Mouse (Mus musculus) heart, postnatal 0 days (tissue): ENCODE results near the gene Pi4k2b.
"Not testable (repeated sequence)": the region's sequence is repeated elsewhere in the genome, so short reads cannot be mapped to it uniquely, and the experiment has no call there.

Source experiments
- CTCF ChIP-seq: IDR thresholded peaks from 2 replicates; pipeline ENCODE4 v1.5.1; 2016; ENCODE audit warnings: antibody characterized with exemption, control low read depth, low read depth
- EP300 ChIP-seq: IDR thresholded peaks from 2 replicates; pipeline ENCODE4 v1.6.1; 2016; ENCODE audit warnings: antibody characterized with exemption, low read depth

DNA sequence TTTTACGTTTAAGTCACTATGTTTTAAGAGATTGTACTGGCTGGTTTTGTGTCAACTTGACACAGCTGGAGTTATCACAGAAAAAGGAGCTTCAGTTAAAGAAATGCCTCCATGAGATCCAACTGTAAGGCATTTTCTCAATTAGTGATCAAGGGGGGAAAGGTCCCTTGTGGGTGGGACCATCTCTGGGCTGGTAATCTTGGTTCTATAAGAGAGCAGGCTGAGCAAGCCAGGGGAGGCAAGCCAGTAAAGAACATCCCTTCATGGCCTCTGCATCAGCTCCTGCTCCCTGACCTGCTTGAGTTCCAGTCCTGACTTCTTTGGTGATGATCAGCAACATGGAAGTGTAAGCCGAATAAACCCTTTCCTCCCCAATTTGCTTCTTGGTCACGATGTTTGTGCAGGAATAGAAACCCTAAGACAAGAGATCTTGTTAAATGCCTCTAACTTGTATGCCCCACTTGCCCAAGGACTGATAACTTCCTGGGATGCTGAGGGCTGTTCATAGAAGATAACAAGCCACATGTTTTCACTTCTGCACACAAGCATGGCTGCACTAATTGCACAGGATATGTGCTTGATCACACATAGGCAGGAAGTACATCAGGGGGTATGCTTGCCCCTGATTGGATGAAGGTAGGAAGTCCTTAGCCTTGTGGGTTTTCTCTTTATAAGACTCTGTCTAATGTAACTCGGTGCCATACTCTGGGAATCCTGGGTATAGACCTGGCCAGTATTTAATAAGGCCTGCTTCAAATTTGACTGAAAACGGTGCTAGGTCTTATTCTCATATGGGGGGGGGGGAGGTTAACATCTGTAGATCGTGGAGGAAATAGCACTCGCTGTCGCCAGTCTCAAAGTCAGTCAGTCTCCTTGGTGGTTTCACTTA, 35.3 kb downstream of the Pi4k2b start:
- TF ChIP-seq EP300, CTCF: not testable (repeated sequence)
